Mouse (Mus musculus): Measurements from ENCODE around the gene Cox8c.

DNA sequence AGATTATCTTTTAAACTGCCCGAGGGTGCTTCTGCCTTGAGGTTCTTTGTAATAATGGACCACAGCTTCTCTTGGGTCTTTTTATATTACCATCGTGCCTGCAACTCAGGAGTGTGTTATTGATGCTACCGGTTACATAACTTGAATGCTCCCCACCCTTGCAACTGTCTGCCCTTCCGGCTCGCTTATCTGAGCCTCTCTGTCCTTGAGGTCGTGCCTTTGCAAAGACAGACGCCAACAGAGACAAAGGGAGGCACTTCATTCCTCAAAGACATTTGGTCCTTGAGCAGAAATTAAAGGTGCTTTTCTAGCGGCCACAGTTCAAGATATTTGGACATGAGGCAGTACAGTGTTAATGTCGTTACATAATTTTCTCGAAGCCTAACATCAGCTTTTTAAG, 11.8 kb upstream of the Cox8c start:
- no peak for TF ChIP-seq POLR2A (IDR thresholded peaks at IDR 0.05; ENCODE audit: low read depth, low read length)
- TF ChIP-seq CTCF (conservative IDR thresholded peaks at IDR 0.05; ENCODE audit: insufficient read depth, insufficient read length, low read depth, low read length): no peak

Measured in kidney, adult 2 months (tissue).